Mouse (Mus musculus) MEL (cell line): ENCODE data around the gene Zfp652. TPM values are rescaled to one million over a fixed set of nuclear protein-coding genes. Genes with fewer than 3 reads are reported as not detected.

Source experiments
- DNase-seq: peaks from one replicate; pipeline ENCODE4 v3.0.0; 2011; ENCODE audit warnings: low read depth, low spot score
- H3K27ac ChIP-seq: 2 replicates; pipeline ENCODE4 v1.5.1; 2012; ENCODE audit warnings: low read depth, mild to moderate bottlenecking, control low read depth, low read length, moderate library complexity; ENCODE audit not compliant: control insufficient read depth
- H3K27me3 ChIP-seq, 2 experiments: fragments of 150-350 bp in 1 of 2; sonication (generic) in 1 of 2; 2 replicates each; pipeline ENCODE4 v1.6.1; 2012; ENCODE audit warnings: low read length in 2 of 2, mild to moderate bottlenecking in 2 of 2, improper control_type of control experiment in 1 of 2, moderate library complexity in 1 of 2; ENCODE audit not compliant: insufficient read depth in 2 of 2, control insufficient read depth in 1 of 2
- H3K36me3 ChIP-seq, 2 experiments: 2 replicates each; pipeline ENCODE4 v1.6.1; 2012 to 2014; ENCODE audit warnings: low read length in 2 of 2, improper control_type of control experiment in 1 of 2, inconsistent platforms in 1 of 2, mild to moderate bottlenecking in 1 of 2; ENCODE audit not compliant: insufficient read depth in 2 of 2, control insufficient read depth in 1 of 2
- H3K4me1 ChIP-seq, 2 experiments: fragments of 150-350 bp in 1 of 2; sonication (generic) in 1 of 2; 2 replicates each; pipeline ENCODE4 v1.6.1; 2012; ENCODE audit warnings: low read length in 2 of 2, improper control_type of control experiment in 1 of 2, mild to moderate bottlenecking in 1 of 2; ENCODE audit not compliant: insufficient read depth in 2 of 2, control insufficient read depth in 1 of 2
- H3K4me3 ChIP-seq, 2 experiments: fragments of 150-350 bp in 1 of 2; sonication (generic) in 1 of 2; 2 replicates each; pipeline ENCODE4 v1.5.1; 2012; ENCODE audit warnings: low read depth in 2 of 2, low read length in 2 of 2, mild to moderate bottlenecking in 2 of 2, moderate library complexity in 2 of 2, control low read depth in 1 of 2, improper control_type of control experiment in 1 of 2; ENCODE audit not compliant: control insufficient read depth in 1 of 2, insufficient read depth in 1 of 2
- H3K79me2 ChIP-seq: 2 replicates; pipeline ENCODE4 v1.6.1; 2012; ENCODE audit warnings: mild to moderate bottlenecking, low read length, moderate library complexity; ENCODE audit not compliant: control insufficient read depth, poor library complexity, insufficient read depth
- H3K9ac ChIP-seq: 2 replicates; pipeline ENCODE4 v1.6.1; 2012; ENCODE audit warnings: low read depth, mild to moderate bottlenecking, control low read depth, low read length, moderate library complexity; ENCODE audit not compliant: control insufficient read depth, poor library complexity, severe bottlenecking
- H3K9me3 ChIP-seq: fragments of 150-350 bp; sonication (generic); replicated peaks from 2 replicates; pipeline ENCODE4 v1.6.1; 2012; ENCODE audit warnings: mild to moderate bottlenecking, low read length, improper control_type of control experiment, moderate library complexity; ENCODE audit not compliant: insufficient read depth
- BHLHE40 ChIP-seq: IDR thresholded peaks from 2 replicates; pipeline ENCODE4 v1.6.1; 2012; ENCODE audit warnings: low read depth, mild to moderate bottlenecking, inconsistent platforms, low read length, improper control_type of control experiment, borderline replicate concordance
- CHD1 ChIP-seq: IDR thresholded peaks from 2 replicates; pipeline ENCODE4 v1.6.1; 2012; ENCODE audit warnings: low read depth, mild to moderate bottlenecking, inconsistent platforms, low read length, improper control_type of control experiment
- CHD2 ChIP-seq: IDR thresholded peaks from 2 replicates; pipeline ENCODE4 v1.6.1; 2011; ENCODE audit warnings: low read length, improper control_type of control experiment
- CTCF ChIP-seq, 3 experiments: IDR thresholded peaks in 2 of 3; conservative IDR thresholded peaks in 1 of 3; 2 replicates each; pipeline ENCODE4 v1.5.1; 2011 to 2012; ENCODE audit warnings: low read length in 3 of 3, low read depth in 2 of 3, mild to moderate bottlenecking in 2 of 3, improper control_type of control experiment in 1 of 3, inconsistent platforms in 1 of 3, mixed read lengths in 1 of 3, moderate library complexity in 1 of 3; ENCODE audit not compliant: control insufficient read depth in 1 of 3, insufficient read depth in 1 of 3, poor library complexity in 1 of 3, severe bottlenecking in 1 of 3
- ELF1 ChIP-seq: IDR thresholded peaks from 2 replicates; pipeline ENCODE4 v1.6.1; 2014; ENCODE audit warnings: low read depth, mild to moderate bottlenecking, inconsistent platforms, low read length, improper control_type of control experiment, moderate library complexity
- EP300 ChIP-seq, 2 experiments: IDR thresholded peaks; 2 replicates each; pipeline ENCODE4 v1.6.1; 2011; ENCODE audit warnings: improper control_type of control experiment in 2 of 2, low read length in 2 of 2, low read depth in 1 of 2, mild to moderate bottlenecking in 1 of 2
- ETS1 ChIP-seq: IDR thresholded peaks from 2 replicates; pipeline ENCODE4 v1.6.1; 2012; ENCODE audit warnings: low read depth, mild to moderate bottlenecking, inconsistent platforms, low read length, improper control_type of control experiment, moderate library complexity
- GABPA ChIP-seq: IDR thresholded peaks from 2 replicates; pipeline ENCODE4 v1.6.1; 2012; ENCODE audit warnings: low read depth, mild to moderate bottlenecking, inconsistent platforms, low read length, improper control_type of control experiment, moderate library complexity
- GATA1 ChIP-seq: IDR thresholded peaks from 2 replicates; pipeline ENCODE4 v1.6.1; 2011; ENCODE audit warnings: low read depth, low read length, improper control_type of control experiment
- HCFC1 ChIP-seq: IDR thresholded peaks from 2 replicates; pipeline ENCODE4 v1.6.1; 2012; ENCODE audit warnings: low read depth, mild to moderate bottlenecking, inconsistent platforms, low read length, improper control_type of control experiment, moderate library complexity
- KAT2A ChIP-seq: conservative IDR thresholded peaks from 2 replicates; pipeline ENCODE4 v1.6.1; 2012; ENCODE audit warnings: low read depth, low read length, improper control_type of control experiment, inconsistent platforms
- MAX ChIP-seq: IDR thresholded peaks from 2 replicates; pipeline ENCODE4 v1.6.1; 2011; ENCODE audit warnings: low read length, improper control_type of control experiment
- MAZ ChIP-seq: IDR thresholded peaks from 2 replicates; pipeline ENCODE4 v1.6.1; 2012; ENCODE audit warnings: low read depth, mild to moderate bottlenecking, inconsistent platforms, low read length, improper control_type of control experiment
- MEF2A ChIP-seq: IDR thresholded peaks from 2 replicates; pipeline ENCODE4 v1.6.1; 2014; ENCODE audit warnings: low read depth, mild to moderate bottlenecking, inconsistent platforms, low read length, improper control_type of control experiment; ENCODE audit not compliant: poor library complexity, insufficient replicate concordance, severe bottlenecking; ENCODE audit errors: extremely low read depth
- MXI1 ChIP-seq: IDR thresholded peaks from 2 replicates; pipeline ENCODE4 v1.6.1; 2011; ENCODE audit warnings: mild to moderate bottlenecking, low read depth, low read length, improper control_type of control experiment
- MYB ChIP-seq: IDR thresholded peaks from 2 replicates; pipeline ENCODE4 v1.6.1; 2011; ENCODE audit warnings: mild to moderate bottlenecking, low read depth, low read length, improper control_type of control experiment
- NELFE ChIP-seq: IDR thresholded peaks from 2 replicates; pipeline ENCODE4 v1.6.1; 2011; ENCODE audit warnings: low read depth, low read length, improper control_type of control experiment
- POLR2A ChIP-seq, 2 experiments: IDR thresholded peaks; 2 replicates each; pipeline ENCODE4 v1.6.1; 2011 to 2012; ENCODE audit warnings: low read length in 2 of 2, mild to moderate bottlenecking in 2 of 2, control low read depth in 1 of 2, improper control_type of control experiment in 1 of 2, low read depth in 1 of 2, moderate library complexity in 1 of 2; ENCODE audit not compliant: control insufficient read depth in 1 of 2, insufficient read depth in 1 of 2, poor library complexity in 1 of 2
- POLR2AphosphoS5 ChIP-seq: IDR thresholded peaks from 2 replicates; pipeline ENCODE4 v1.6.1; 2012; ENCODE audit warnings: low read depth, borderline replicate concordance, mild to moderate bottlenecking, inconsistent platforms, low read length, moderate library complexity, mixed read lengths
- RCOR1 ChIP-seq: IDR thresholded peaks from 2 replicates; pipeline ENCODE4 v1.6.1; 2012; ENCODE audit warnings: low read depth, mild to moderate bottlenecking, inconsistent platforms, low read length, improper control_type of control experiment
- SIN3A ChIP-seq: IDR thresholded peaks from 2 replicates; pipeline ENCODE4 v1.6.1; 2012; ENCODE audit warnings: low read length, improper control_type of control experiment, inconsistent platforms
- SMC3 ChIP-seq: IDR thresholded peaks from 2 replicates; pipeline ENCODE4 v1.6.1; 2011; ENCODE audit warnings: low read depth, low read length, improper control_type of control experiment
- TAL1 ChIP-seq: IDR thresholded peaks from 2 replicates; pipeline ENCODE4 v1.6.1; 2012; ENCODE audit warnings: mild to moderate bottlenecking, inconsistent platforms, low read length, moderate library complexity, mixed read lengths
- TBP ChIP-seq: IDR thresholded peaks from 2 replicates; pipeline ENCODE4 v1.8.0; 2011; ENCODE audit warnings: low read depth, low read length, improper control_type of control experiment
- TCF12 ChIP-seq: IDR thresholded peaks from 2 replicates; pipeline ENCODE4 v1.6.1; 2014; ENCODE audit warnings: low read depth, mild to moderate bottlenecking, inconsistent platforms, low read length, improper control_type of control experiment, moderate library complexity
- USF1 ChIP-seq: IDR thresholded peaks from 2 replicates; pipeline ENCODE4 v1.6.1; 2014; ENCODE audit warnings: low read depth, mild to moderate bottlenecking, inconsistent platforms, low read length, improper control_type of control experiment, moderate library complexity
- ZC3H11A ChIP-seq: IDR thresholded peaks from 2 replicates; pipeline ENCODE4 v1.6.1; 2012; ENCODE audit warnings: low read depth, mild to moderate bottlenecking, inconsistent platforms, low read length, improper control_type of control experiment
- ZKSCAN1 ChIP-seq: IDR thresholded peaks from 2 replicates; pipeline ENCODE4 v1.6.1; 2012; ENCODE audit warnings: low read depth, mild to moderate bottlenecking, inconsistent platforms, low read length, improper control_type of control experiment, moderate library complexity
- ZMIZ1 ChIP-seq: IDR thresholded peaks from 2 replicates; pipeline ENCODE4 v1.6.1; 2012; ENCODE audit warnings: low read depth, mild to moderate bottlenecking, inconsistent platforms, low read length, improper control_type of control experiment, moderate library complexity
- ZNF384 ChIP-seq: IDR thresholded peaks from 2 replicates; pipeline ENCODE4 v1.6.1; 2012; ENCODE audit warnings: low read depth, mild to moderate bottlenecking, inconsistent platforms, low read length, improper control_type of control experiment
- polyA plus RNA-seq, 2 experiments: library from polyadenylated mRNA; stranded (reverse) in 1 of 2; unstranded in 1 of 2; fragments of >175 nt in 1 of 2; fragments of >200 nt in 1 of 2; gene quantifications; 2 replicates each; pipeline versions ENCODE4 v1.2.1 to v1.2.4; 2012; ENCODE audit warnings: low replicate concordance in 2 of 2, low read depth in 1 of 2; ENCODE audit not compliant: insufficient read length in 2 of 2, insufficient read depth in 1 of 2, missing spikeins in 1 of 2
- total RNA-seq: library from RNA; depleted of rRNA; stranded (reverse); fragments of 300-350 nt; gene quantifications from 2 replicates; pipeline ENCODE4 v1.2.3, GENCODE M21; 2012

The Zfp652 gene
- total and polyA plus RNA-seq, 3 experiments = 19.3 to 38.5 (median 31.8) TPM

- peak overlapping the region; percentile 68 for H3K9ac ChIP-seq
- H3K79me2 ChIP-seq = no peaks in the 10 kb centered on the region; the same call in 1 of the 2 replicates
- DNase-seq = peak; percentile 37
- H3K36me3 ChIP-seq = peaks cover 0 to 30% of the 10 kb centered on the region in 2 experiments; a peak in 2 of 4 replicates
- H3K27me3 ChIP-seq = no peaks in the 10 kb centered on the region
- TF ChIP-seq SMC3 = 0 out of 2 replicates have a peak, but pooled peaks have one; percentile 1
- no peak for TF ChIP-seq EP300 (IDR thresholded peaks at IDR 0.05; ENCODE audit: low read depth in 1 of 2, low read length in 2 of 2)
- H3K4me3 ChIP-seq = peak overlapping the region; percentile 45 to 52
- peaks cover 19 to 60% of the 10 kb centered on the region in 2 experiments for H3K4me1 ChIP-seq
- H3K27ac ChIP-seq = peak overlapping the region; percentile 97
- no peaks in the 10 kb centered on the region for H3K9me3 ChIP-seq
Measured at GRCm38 (mm10) chr11:95833631-95834142, 121.2 kb downstream of the Zfp652 start.

- DNase-seq = peak; percentile 94
- Histone ChIP-seq H3K36me3 (peaks cover 0 to 25% of the 10 kb centered on the region in 2 experiments; a peak in 2 of 4 replicates), H3K9me3 (no peaks in the 10 kb centered on the region), H3K4me1 (peaks cover 16 to 55% of the 10 kb centered on the region in 2 experiments), H3K79me2 (no peaks in the 10 kb centered on the region; the same call in 1 of the 2 replicates), H3K27me3 (no peaks in the 10 kb centered on the region), H3K9ac (peak overlapping the region; percentile 68), H3K27ac (peak overlapping the region; percentile 97), H3K4me3 (peak overlapping the region; percentile 45 to 52)
- TF ChIP-seq SIN3A (peak; percentile 85), USF1 (no peak), CHD1 (peak; percentile 80; the same call in 1 of the 2 replicates), EP300 (IDR thresholded peaks at IDR 0.05; ENCODE audit: low read depth in 1 of 2, low read length in 2 of 2) (peak; percentile 80 to 85), ELF1 (peak; percentile 71), ZNF384 (no peak), POLR2AphosphoS5 (no peak), ETS1 (peak; percentile 92), CHD2 (peak; percentile 87), SMC3 (no peak), MEF2A (no peak), NELFE (peak; percentile 56), POLR2A (IDR thresholded peaks at IDR 0.05; ENCODE audit: control insufficient read depth in 1 of 2, insufficient read depth in 1 of 2, low read depth in 1 of 2, low read length in 2 of 2, poor library complexity in 1 of 2) (peak in 1 of 2 experiments; percentile 60; a peak in 3 of 4 replicates), RCOR1 (no peak), MXI1 (peak; percentile 74), ZMIZ1 (peak; percentile 1; the same call in 1 of the 2 replicates), TAL1 (peak; percentile 66), GATA1 (peak; percentile 42; the same call in 1 of the 2 replicates), ZC3H11A (no peak), TBP (peak; percentile 51; the same call in 1 of the 2 replicates), MAX (peak; percentile 77), ZKSCAN1 (no peak), TCF12 (peak; percentile 75), HCFC1 (peak; percentile 51; the same call in 1 of the 2 replicates), GABPA (no peak; the same call in 1 of the 2 replicates), KAT2A (no peak; the same call in 1 of the 2 replicates), MYB (0 out of 2 replicates have a peak, but pooled peaks have one; percentile 19), MAZ (peak; percentile 94), BHLHE40 (peak; percentile 79), CTCF (IDR thresholded peaks at IDR 0.05 in 2 of 3, conservative IDR thresholded peaks at IDR 0.05 in 1 of 3; ENCODE audit: control insufficient read depth in 1 of 3, insufficient read depth in 1 of 3, low read depth in 2 of 3, low read length in 3 of 3, poor library complexity in 1 of 3, severe bottlenecking in 1 of 3) (no peak)
Measured at GRCm38 (mm10) chr11:95834143-95834667, 121.7 kb downstream of the Zfp652 start.
